Mouse (Mus musculus) heart, postnatal 0 days (tissue): ENCODE measurements around the gene Ackr3. TPM values are rescaled to one million over a fixed set of nuclear protein-coding genes. Genes with fewer than 3 reads are reported as not detected.

Experiments
- ATAC-seq: fragments of 200-750 bp; cut with Nextera tagmentation; 2 replicates; pipeline ENCODE4 v1.8.0; 2017; ENCODE audit warnings: low read depth, moderate number of reproducible peaks, moderate library complexity; ENCODE audit not compliant: insufficient read depth
- DNase-seq: peaks from one replicate; pipeline ENCODE4 v3.0.0-alpha.2; 2016; ENCODE audit warnings: low spot score
- H3K27ac ChIP-seq: fragments of 300-500 bp; sonication (generic); 2 replicates; pipeline ENCODE4 v1.5.1; 2014; ENCODE audit warnings: low read depth, mild to moderate bottlenecking
- H3K27me3 ChIP-seq: fragments of 300-500 bp; sonication (generic); 2 replicates; pipeline ENCODE4 v1.6.1; 2014; ENCODE audit warnings: low read length, mixed read lengths; ENCODE audit not compliant: control insufficient read depth, insufficient read depth
- H3K36me3 ChIP-seq: fragments of 300-500 bp; sonication (generic); replicated peaks from 2 replicates; pipeline ENCODE4 v1.6.1; 2014; ENCODE audit warnings: low read length, mixed read lengths; ENCODE audit not compliant: control insufficient read depth, insufficient read depth
- H3K4me1 ChIP-seq: fragments of 300-500 bp; sonication (generic); 2 replicates; pipeline ENCODE4 v1.6.1; 2014; ENCODE audit warnings: antibody characterized with exemption; ENCODE audit not compliant: control insufficient read depth, insufficient read depth
- H3K4me2 ChIP-seq: fragments of 300-500 bp; sonication (generic); 2 replicates; pipeline ENCODE4 v1.6.1; 2014; ENCODE audit warnings: low read depth, mild to moderate bottlenecking, low read length, moderate library complexity
- H3K4me3 ChIP-seq: fragments of 300-500 bp; sonication (generic); 2 replicates; pipeline ENCODE4 v1.5.1; 2014; ENCODE audit warnings: low read depth, low read length
- H3K9ac ChIP-seq: fragments of 300-500 bp; sonication (generic); replicated peaks from 2 replicates; pipeline ENCODE4 v1.6.1; 2014; ENCODE audit warnings: low read depth, low read length, mixed read lengths
- H3K9me3 ChIP-seq: fragments of 300-500 bp; sonication (generic); replicated peaks from 2 replicates; pipeline ENCODE4 v1.6.1; 2016; ENCODE audit warnings: low read length; ENCODE audit not compliant: control insufficient read depth
- CTCF ChIP-seq: IDR thresholded peaks from 2 replicates; pipeline ENCODE4 v1.5.1; 2016; ENCODE audit warnings: antibody characterized with exemption, control low read depth, low read depth
- EP300 ChIP-seq: IDR thresholded peaks from 2 replicates; pipeline ENCODE4 v1.6.1; 2016; ENCODE audit warnings: antibody characterized with exemption, low read depth
- WGBS: fragments of 180-500 bp; shearing (Covaris S2); extraction: QIAGEN DNeasy Blood & Tissue Kit; methylation state at CpG from one replicate; pipeline ENCODE4 v1.1.7; 2014; 5-methylcytosine and 5-hydroxymethylcytosine counted together
- polyA plus RNA-seq: library from polyadenylated mRNA; unstranded; fragments of >200 nt; fragmentation: Nextera tagmentation; extraction: Ambion mirVana; gene quantifications from 2 replicates; pipeline ENCODE4 v1.2.1, GENCODE M21; 2015
- total RNA-seq: library from RNA; depleted of rRNA; stranded (reverse); fragments of >200 nt; gene quantifications from 2 replicates; pipeline ENCODE4 v1.2.3, GENCODE M21; 2014; ENCODE audit warnings: low replicate concordance

Ackr3 gene
- total and polyA plus RNA-seq, 2 experiments from 2014 or later, result 13.5 to 22.5 TPM

GRCm38 (mm10) chr1:90247756-90248541 lies 44.2 kb downstream of the Ackr3 start:
- H3K4me3 ChIP-seq, result no peak overlapping the region
- no peak overlapping the region for H3K4me2 ChIP-seq
- ATAC-seq (no peak), DNase-seq (no peak)
- no peaks in the 10 kb centered on the region for H3K36me3 ChIP-seq
- no peaks in the 10 kb centered on the region for H3K4me1 ChIP-seq
- H3K9me3 ChIP-seq, result no peaks in the 10 kb centered on the region
- no peak overlapping the region for H3K9ac ChIP-seq
- 85% methylated on average over 8 of the region's 8 CpGs for WGBS
- TF ChIP-seq EP300, result no peak
- TF ChIP-seq CTCF, result no peak
- H3K27ac ChIP-seq, result no peak overlapping the region
- no peaks in the 10 kb centered on the region for H3K27me3 ChIP-seq

- Histone ChIP-seq H3K27ac (no peak overlapping the region), H3K9ac (no peak overlapping the region), H3K4me3 (no peak overlapping the region), H3K27me3 (no peaks in the 10 kb centered on the region), H3K9me3 (no peaks in the 10 kb centered on the region), H3K4me2 (no peak overlapping the region), H3K36me3 (no peaks in the 10 kb centered on the region), H3K4me1 (no peaks in the 10 kb centered on the region)
- WGBS, result 69% methylated on average over 9 of the region's 9 CpGs
- TF ChIP-seq EP300, result no peak
- no peak for TF ChIP-seq CTCF
- ATAC-seq (no peak), DNase-seq (no peak)
Measured at GRCm38 (mm10) chr1:90248966-90249735, 45.4 kb downstream of the Ackr3 start.

- Histone ChIP-seq H3K27ac (no peak overlapping the region), H3K9me3 (no peaks in the 10 kb centered on the region), H3K4me1 (no peaks in the 10 kb centered on the region), H3K4me2 (no peak overlapping the region), H3K27me3 (no peaks in the 10 kb centered on the region), H3K4me3 (no peak overlapping the region), H3K9ac (no peak overlapping the region), H3K36me3 (no peaks in the 10 kb centered on the region)
- TF ChIP-seq EP300 (no peak), CTCF (no peak)
- DNase-seq (no peak), ATAC-seq (no peak)
- WGBS, result 67% methylated on average over 6 of the region's 6 CpGs
Measured at GRCm38 (mm10) chr1:90250419-90250818, 46.6 kb downstream of the Ackr3 start.

- H3K4me2 ChIP-seq, result no peak overlapping the region
- H3K9me3 ChIP-seq, result no peaks in the 10 kb centered on the region
- no peak for TF ChIP-seq EP300
- no peak for TF ChIP-seq CTCF
- H3K4me1 ChIP-seq, result peaks cover 2% of the 10 kb centered on the region
- no peak overlapping the region for H3K4me3 ChIP-seq
- WGBS, result 90% methylated on average over 3 of the region's 3 CpGs
- H3K9ac ChIP-seq, result no peak overlapping the region
- no peak overlapping the region for H3K27ac ChIP-seq
- H3K27me3 ChIP-seq, result no peaks in the 10 kb centered on the region
- DNase-seq (no peak), ATAC-seq (no peak)
- no peaks in the 10 kb centered on the region for H3K36me3 ChIP-seq
Measured at GRCm38 (mm10) chr1:90251156-90251555, 47.4 kb downstream of the Ackr3 start.

- Histone ChIP-seq H3K9ac (no peak overlapping the region), H3K36me3 (no peaks in the 10 kb centered on the region), H3K4me1 (peaks cover 7% of the 10 kb centered on the region), H3K4me2 (no peak overlapping the region), H3K27ac (no peak overlapping the region), H3K27me3 (no peaks in the 10 kb centered on the region), H3K9me3 (no peaks in the 10 kb centered on the region), H3K4me3 (no peak overlapping the region)
- TF ChIP-seq EP300 (no peak), CTCF (no peak)
- DNase-seq, result no peak
- no peak for ATAC-seq
- WGBS, result 86% methylated on average over 10 of the region's 10 CpGs
Measured at GRCm38 (mm10) chr1:90253465-90253864, 49.7 kb downstream of the Ackr3 start.
